Mouse (Mus musculus) spleen, postnatal 36 days (tissue): Measurements from ENCODE around the gene Hrh2.

Experiments
- DNase-seq, 2 experiments: peaks; one replicate each; pipeline ENCODE4 v3.0.0; 2022; ENCODE audit warnings: low spot score in 2 of 2, mixed read lengths in 1 of 2

Hrh2 gene

DNA sequence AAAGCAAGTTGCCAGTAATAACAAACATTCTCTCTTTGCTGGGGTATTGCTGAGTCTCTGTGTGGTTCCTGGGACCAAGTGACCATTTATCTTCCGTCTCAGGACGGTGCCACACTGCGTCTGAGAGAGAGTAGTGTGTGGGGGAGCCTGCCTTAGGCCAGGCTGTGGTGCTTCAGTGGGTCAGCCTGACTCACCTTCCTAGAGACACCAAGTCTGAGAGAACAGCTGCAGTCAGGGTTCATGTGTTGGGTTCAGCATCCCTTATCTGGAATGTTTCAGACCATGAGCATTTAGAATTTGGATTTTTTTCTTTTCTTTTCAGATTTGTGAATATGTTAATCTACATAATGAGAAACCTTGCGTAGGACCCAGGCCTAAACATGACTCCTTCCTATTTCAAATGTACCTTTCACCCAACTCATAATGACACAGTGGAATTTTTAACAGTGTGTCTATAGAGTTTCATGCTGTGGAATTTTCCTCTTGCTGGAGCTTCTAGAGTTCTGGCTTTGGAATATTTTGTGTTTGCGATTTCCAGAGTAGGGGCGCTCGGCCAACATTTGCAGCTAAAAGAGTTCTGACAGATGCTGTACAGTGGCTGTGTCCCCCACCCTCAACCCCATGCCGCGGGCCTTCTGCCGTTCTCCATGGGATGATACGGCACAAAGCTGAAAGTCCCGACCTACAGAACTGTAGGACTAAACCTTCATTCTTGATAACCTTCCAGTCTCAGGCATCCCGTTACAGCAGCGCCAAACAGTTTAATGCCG, 71.0 kb downstream of the Hrh2 start:
- DNase-seq = no peak

- DNase-seq = no peak
Measured at GRCm38 (mm10) chr13:54263641-54264040, 71.7 kb downstream of the Hrh2 start.

DNA sequence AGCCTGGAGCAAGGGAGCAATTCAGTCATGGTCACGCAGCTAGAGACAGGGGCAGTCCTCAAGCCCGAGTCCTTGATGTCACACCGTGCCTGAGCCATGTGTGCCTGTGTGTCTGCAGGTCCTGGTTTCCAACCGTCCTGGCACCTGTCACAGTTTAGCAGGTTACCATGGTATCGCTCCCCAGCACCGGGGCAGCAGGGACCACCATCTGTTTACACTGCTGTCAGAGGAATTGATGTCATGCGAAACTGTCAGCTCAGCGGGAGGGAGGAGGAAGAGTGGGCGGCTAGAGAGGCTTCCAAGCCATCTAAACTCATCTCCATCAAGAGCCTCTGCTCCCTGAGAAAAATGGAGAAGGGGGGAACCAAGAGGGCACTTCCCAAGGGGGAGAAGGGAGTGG, 74.5 kb downstream of the Hrh2 start:
- no peak for DNase-seq

GRCm38 (mm10) chr13:54269087-54269486, 77.2 kb downstream of the Hrh2 start:
- no peak for DNase-seq

DNA sequence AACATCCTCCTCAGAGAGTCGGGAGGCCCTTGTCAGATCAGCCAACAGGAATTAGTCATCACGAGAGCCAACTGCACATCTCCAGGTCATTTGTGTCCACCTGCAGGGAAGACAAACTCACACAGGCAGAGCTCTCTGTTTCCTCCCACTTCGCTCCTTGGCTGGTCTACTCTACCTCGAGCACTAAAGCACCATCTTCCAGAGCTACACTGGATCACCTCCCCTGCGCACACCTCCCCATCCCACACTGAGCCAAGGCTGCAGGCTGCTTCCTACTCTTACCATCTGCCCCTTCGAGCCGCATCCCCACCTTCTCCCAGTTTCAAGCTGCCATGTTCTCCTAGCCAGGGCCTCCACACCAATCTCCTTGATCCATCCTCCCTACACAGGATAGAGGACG, 77.7 kb downstream of the Hrh2 start:
- DNase-seq = no peak

- DNase-seq = no peak
Measured at GRCm38 (mm10) chr13:54272076-54272475, 80.1 kb downstream of the Hrh2 start.

DNA sequence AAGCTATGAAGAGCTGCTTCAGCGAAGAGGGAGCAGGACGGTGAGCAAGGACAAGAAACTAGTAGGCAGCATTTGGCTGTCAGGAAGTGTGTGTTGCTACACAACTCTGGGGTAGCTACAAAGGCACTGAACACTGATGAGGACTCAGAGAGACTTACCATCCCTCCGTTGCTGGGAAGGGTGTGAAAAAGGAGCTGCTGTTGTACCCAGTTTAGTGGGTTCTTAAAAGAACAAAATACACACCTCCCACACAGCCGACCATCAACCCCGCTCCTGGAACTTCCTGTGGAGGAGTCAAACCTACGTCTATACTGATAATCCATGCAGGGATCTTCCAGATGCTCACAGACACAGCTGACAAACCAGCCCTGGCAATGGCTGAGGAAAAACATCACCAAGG, 85.5 kb downstream of the Hrh2 start:
- no peak for DNase-seq

DNA sequence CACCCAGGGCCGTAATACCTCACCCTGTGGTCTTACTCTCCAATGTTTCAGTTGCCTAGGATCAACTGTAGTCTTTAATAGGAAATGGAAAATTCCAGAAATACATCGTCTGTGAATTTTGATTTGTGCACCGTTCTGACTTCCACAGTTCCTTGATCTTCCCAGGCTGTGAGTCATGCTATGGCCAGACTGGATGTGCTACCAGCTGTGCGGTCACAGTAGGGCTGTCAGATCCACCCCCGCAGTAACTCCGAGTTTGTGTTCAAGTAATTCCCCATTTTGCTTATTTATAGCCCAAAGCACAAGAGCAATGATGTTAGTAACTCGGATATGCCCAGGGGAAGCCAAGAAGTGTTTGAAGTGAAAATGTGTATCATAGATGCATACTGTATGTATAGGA, 88.4 kb downstream of the Hrh2 start:
- DNase-seq = no peak

DNA sequence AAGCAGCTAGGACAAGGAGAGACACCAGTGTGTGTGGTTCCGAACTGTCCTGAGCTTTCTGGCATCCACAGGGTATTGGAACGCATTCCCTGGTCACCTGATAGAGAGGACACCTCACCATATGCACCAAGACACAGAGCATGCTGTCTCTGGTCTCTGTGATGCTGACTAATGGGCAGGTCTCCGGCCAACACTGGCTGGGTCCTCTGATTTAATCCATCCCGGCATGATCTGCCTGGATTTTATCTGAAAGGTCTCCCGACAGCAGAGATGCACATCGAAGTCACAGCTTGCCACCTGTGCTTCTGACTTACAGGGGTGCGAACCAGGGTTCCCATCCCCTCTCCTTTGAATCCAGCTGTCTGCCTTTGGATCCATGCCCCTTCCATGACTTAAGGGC, 89.2 kb downstream of the Hrh2 start:
- no peak for DNase-seq

GRCm38 (mm10) chr13:54281623-54282022, 89.7 kb downstream of the Hrh2 start:
- no peak for DNase-seq

DNA sequence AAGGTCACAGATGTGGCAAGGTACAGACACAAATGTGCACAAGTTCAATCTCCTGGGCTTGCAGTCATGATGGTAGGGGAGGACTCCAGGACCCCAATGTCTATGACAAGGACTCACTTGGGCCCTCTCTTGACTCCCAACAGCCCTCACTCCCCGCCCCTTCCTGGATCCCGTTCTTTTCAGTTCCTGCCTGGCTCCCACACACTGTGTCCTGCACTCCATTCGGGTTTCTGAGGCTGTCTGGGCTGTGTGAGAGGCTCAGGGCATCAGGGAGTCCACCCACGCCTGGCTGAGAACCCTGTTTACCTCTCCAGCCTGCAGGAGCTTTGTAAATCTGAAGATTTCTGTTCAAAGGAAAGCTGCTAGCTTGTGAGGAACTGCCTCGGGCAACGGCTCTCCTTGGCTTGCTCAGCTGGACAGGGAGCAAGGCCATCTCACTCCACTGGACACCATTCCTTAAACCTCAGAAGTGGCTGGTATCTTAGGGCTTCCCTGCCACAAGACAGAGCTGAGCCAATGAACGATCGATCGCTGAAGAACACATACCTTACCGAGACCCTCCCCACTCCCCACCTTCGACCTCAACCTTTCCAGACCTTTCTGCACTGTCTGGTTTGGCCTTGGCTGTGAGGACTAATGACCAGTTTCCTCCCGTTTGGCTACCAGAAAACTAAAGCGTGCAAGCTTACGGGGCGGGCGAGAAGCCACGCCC, 90.4 kb downstream of the Hrh2 start:
- DNase-seq = no peak

DNA sequence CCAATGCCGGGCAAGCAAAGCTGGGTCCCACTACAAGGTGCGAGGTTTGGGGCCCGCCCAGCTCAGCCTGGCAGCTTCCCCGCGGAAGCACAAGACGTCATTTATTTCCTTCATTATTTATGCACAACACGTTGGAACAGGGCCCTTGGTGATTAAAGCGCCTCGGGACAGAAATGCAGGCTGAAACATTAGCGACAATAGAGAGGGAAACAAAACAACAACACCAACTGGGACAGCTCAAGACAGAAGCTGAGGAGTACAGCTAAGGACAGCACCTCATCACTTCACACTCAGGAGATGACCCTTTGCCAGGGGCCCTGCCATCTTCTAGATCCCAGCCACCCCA, 90.9 kb downstream of the Hrh2 start:
- DNase-seq = peak; percentile 17
